Mouse (Mus musculus) embryonic facial prominence, embryonic 15.5 days (tissue): ENCODE results near the gene Tatdn2. TPM values are rescaled to one million over a fixed set of nuclear protein-coding genes. Genes with fewer than 3 reads are reported as not detected.
"Not testable (repeated sequence)": the region's sequence is repeated elsewhere in the genome, so short reads cannot be mapped to it uniquely, and the experiment has no call there.

Experiments
- ATAC-seq: fragments of 200-750 bp; cut with Nextera tagmentation; 2 replicates; pipeline ENCODE4 v1.8.0; 2017; ENCODE audit warnings: low read depth, moderate TSS enrichment; ENCODE audit not compliant: insufficient number of reproducible peaks, low FRiP score, low TSS enrichment
- H3K27ac ChIP-seq: fragments of 300-500 bp; sonication (generic); replicated peaks from 2 replicates; pipeline ENCODE4 v1.5.1; 2015; ENCODE audit warnings: mild to moderate bottlenecking, inconsistent platforms
- H3K27me3 ChIP-seq: fragments of 300-500 bp; sonication (generic); 2 replicates; pipeline ENCODE4 v1.6.1; 2015; ENCODE audit warnings: inconsistent platforms
- H3K36me3 ChIP-seq: fragments of 300-500 bp; sonication (generic); 2 replicates; pipeline ENCODE4 v1.6.1; 2015; ENCODE audit warnings: mild to moderate bottlenecking, inconsistent platforms
- H3K4me1 ChIP-seq: fragments of 300-500 bp; sonication (generic); 2 replicates; pipeline ENCODE4 v1.6.1; 2015; ENCODE audit warnings: inconsistent platforms
- H3K4me2 ChIP-seq: fragments of 300-500 bp; sonication (generic); replicated peaks from 2 replicates; pipeline ENCODE4 v1.6.1; 2015; ENCODE audit warnings: mild to moderate bottlenecking, inconsistent platforms
- H3K4me3 ChIP-seq: fragments of 300-500 bp; sonication (generic); replicated peaks from 2 replicates; pipeline ENCODE4 v1.5.1; 2015; ENCODE audit warnings: mild to moderate bottlenecking, inconsistent platforms
- H3K9ac ChIP-seq: fragments of 300-500 bp; sonication (generic); 2 replicates; pipeline ENCODE4 v1.6.1; 2015; ENCODE audit warnings: inconsistent platforms
- H3K9me3 ChIP-seq: fragments of 300-500 bp; sonication (generic); replicated peaks from 2 replicates; pipeline ENCODE4 v1.6.1; 2016; ENCODE audit warnings: inconsistent platforms
- WGBS: fragments of 180-500 bp; shearing (Covaris S2); methylation state at CpG from one replicate; pipeline ENCODE4 v1.1.7; 2015; 5-methylcytosine and 5-hydroxymethylcytosine counted together
- polyA plus RNA-seq: library from polyadenylated mRNA; unstranded; fragments of >200 nt; fragmentation: Nextera tagmentation; extraction: Ambion mirVana; gene quantifications from 2 replicates; pipeline ENCODE4 v1.2.1, GENCODE M21; 2015

Gene Tatdn2
- polyA plus RNA-seq, 1 experiment from 2014 or later: 0.95 TPM

- H3K4me1 ChIP-seq: peaks cover 17% of the 10 kb centered on the region; the same call in 1 of the 2 replicates
- H3K4me2 ChIP-seq: no peak overlapping the region
- H3K9me3 ChIP-seq: no peaks in the 10 kb centered on the region
- H3K27ac ChIP-seq: peak overlapping the region; percentile 25; the same call in 1 of the 2 replicates
- H3K27me3 ChIP-seq: no peaks in the 10 kb centered on the region
- H3K9ac ChIP-seq: no peak overlapping the region
- 55% methylated on average over 8 of the region's 8 CpGs for WGBS
- no peak for ATAC-seq
- H3K4me3 ChIP-seq: no peak overlapping the region
- H3K36me3 ChIP-seq: no peaks in the 10 kb centered on the region
Observed at GRCm38 (mm10) chr6:113659648-113660491, 37.0 kb upstream of the Tatdn2 start.

GRCm38 (mm10) chr6:113660492-113661352 is 36.1 kb upstream of the Tatdn2 start:
- Histone ChIP-seq H3K36me3 (no peaks in the 10 kb centered on the region), H3K27ac (peak overlapping the region; percentile 28; the same call in 1 of the 2 replicates), H3K9ac (no peak overlapping the region), H3K4me1 (peaks cover 17% of the 10 kb centered on the region; the same call in 1 of the 2 replicates), H3K4me3 (no peak overlapping the region), H3K4me2 (no peak overlapping the region), H3K9me3 (no peaks in the 10 kb centered on the region), H3K27me3 (no peaks in the 10 kb centered on the region)
- 62% methylated on average over 14 of the region's 14 CpGs for whole genome bisulfite sequencing
- ATAC-seq: no peak

GRCm38 (mm10) chr6:113661353-113662241 is 35.3 kb upstream of the Tatdn2 start:
- Histone ChIP-seq H3K27me3 (no peaks in the 10 kb centered on the region), H3K4me2 (no peak overlapping the region), H3K4me3 (no peak overlapping the region), H3K36me3 (no peaks in the 10 kb centered on the region), H3K4me1 (peaks cover 17% of the 10 kb centered on the region; the same call in 1 of the 2 replicates), H3K9ac (no peak overlapping the region), H3K27ac (peak overlapping the region; percentile 28; the same call in 1 of the 2 replicates), H3K9me3 (no peaks in the 10 kb centered on the region)
- WGBS: 46% methylated on average over 12 of the region's 12 CpGs
- ATAC-seq: no peak

- H3K9me3 ChIP-seq: no peaks in the 10 kb centered on the region
- H3K4me2 ChIP-seq: no peak overlapping the region
- no peaks in the 10 kb centered on the region for H3K27me3 ChIP-seq
- H3K36me3 ChIP-seq: no peaks in the 10 kb centered on the region
- 90% methylated on average over 8 of the region's 8 CpGs for WGBS
- no peak overlapping the region for H3K9ac ChIP-seq
- H3K4me1 ChIP-seq: peaks cover 17% of the 10 kb centered on the region; the same call in 1 of the 2 replicates
- H3K4me3 ChIP-seq: no peak overlapping the region
- ATAC-seq: no peak
- H3K27ac ChIP-seq: no peak overlapping the region
Observed at GRCm38 (mm10) chr6:113662964-113663700, 33.7 kb upstream of the Tatdn2 start.

- H3K9ac ChIP-seq: no peak overlapping the region
- no peak overlapping the region for H3K27ac ChIP-seq
- no peak overlapping the region for H3K4me2 ChIP-seq
- peaks cover 22% of the 10 kb centered on the region for H3K4me1 ChIP-seq
- H3K27me3 ChIP-seq: no peaks in the 10 kb centered on the region
- H3K36me3 ChIP-seq: no peaks in the 10 kb centered on the region
- no peak overlapping the region for H3K4me3 ChIP-seq
- no peaks in the 10 kb centered on the region for H3K9me3 ChIP-seq
- WGBS: 87% methylated on average over 7 of the region's 7 CpGs
- no peak for ATAC-seq
Observed at GRCm38 (mm10) chr6:113664305-113664704, 32.5 kb upstream of the Tatdn2 start.

GRCm38 (mm10) chr6:113667611-113668122 is 29.2 kb upstream of the Tatdn2 start:
- 52% methylated on average over 8 of the region's 8 CpGs for WGBS
- H3K4me2 ChIP-seq: no peak overlapping the region
- no peak overlapping the region for H3K4me3 ChIP-seq
- H3K36me3 ChIP-seq: no peaks in the 10 kb centered on the region
- no peaks in the 10 kb centered on the region for H3K27me3 ChIP-seq
- no peak for ATAC-seq
- no peaks in the 10 kb centered on the region for H3K9me3 ChIP-seq
- 0 out of 2 replicates have a peak overlapping the region, but pooled peaks have one; percentile 11 for H3K27ac ChIP-seq
- no peak overlapping the region for H3K9ac ChIP-seq
- H3K4me1 ChIP-seq: peaks cover 6% of the 10 kb centered on the region

- Histone ChIP-seq H3K9ac (no peak overlapping the region), H3K36me3 (no peaks in the 10 kb centered on the region), H3K4me1 (peaks cover 6% of the 10 kb centered on the region), H3K27ac (peak overlapping the region; percentile 71; the same call in 1 of the 2 replicates), H3K4me3 (no peak overlapping the region), H3K27me3 (no peaks in the 10 kb centered on the region), H3K9me3 (no peaks in the 10 kb centered on the region), H3K4me2 (no peak overlapping the region)
- 24% methylated on average over 15 of the region's 15 CpGs for WGBS
- ATAC-seq: peak; percentile 71
Observed at GRCm38 (mm10) chr6:113668287-113669154, 28.3 kb upstream of the Tatdn2 start.

- H3K4me3 ChIP-seq: no peak overlapping the region
- no peak overlapping the region for H3K9ac ChIP-seq
- ATAC-seq: no peak
- 74% methylated on average over 7 of the region's 7 CpGs for WGBS
- H3K4me2 ChIP-seq: no peak overlapping the region
- H3K27me3 ChIP-seq: no peaks in the 10 kb centered on the region
- no peak overlapping the region for H3K27ac ChIP-seq
- peaks cover 6% of the 10 kb centered on the region for H3K4me1 ChIP-seq
- H3K9me3 ChIP-seq: no peaks in the 10 kb centered on the region
- no peaks in the 10 kb centered on the region for H3K36me3 ChIP-seq
Observed at GRCm38 (mm10) chr6:113669821-113670220, 27.0 kb upstream of the Tatdn2 start.

GRCm38 (mm10) chr6:113672029-113672428 is 24.8 kb upstream of the Tatdn2 start:
- not testable (repeated sequence) for H3K4me1 ChIP-seq, ATAC-seq, H3K27ac ChIP-seq, H3K9ac ChIP-seq, H3K4me2 ChIP-seq, H3K36me3 ChIP-seq, H3K9me3 ChIP-seq, H3K27me3 ChIP-seq, H3K4me3 ChIP-seq
- whole genome bisulfite sequencing: 85% methylated on average over 1 of the region's 1 CpGs
